Mouse (Mus musculus) T-helper 17 cell (primary cell): ENCODE measurements at regions not wholly inside any gene's neighbourhood (a gene's known extent, or its start where the extent isn't known, plus 50 kb on each side); places are given as distances from the start of the nearest gene placed in this dataset.
"Not testable (repeated sequence)": the region's sequence is repeated elsewhere in the genome, so short reads cannot be mapped to it uniquely, and the experiment has no call there.

Experiments used
- in situ Hi-C, 2 experiments: fragments of 300-600 bp; cut with MboI, MseI; formaldehyde crosslinking; loops; 1 replicate in 1 of 2; 2 replicates in 1 of 2; pipeline ENCODE4 v1.15.1; 2025; ENCODE audit warnings: high pct_unique_total_duplicates in 2 of 2

DNA sequence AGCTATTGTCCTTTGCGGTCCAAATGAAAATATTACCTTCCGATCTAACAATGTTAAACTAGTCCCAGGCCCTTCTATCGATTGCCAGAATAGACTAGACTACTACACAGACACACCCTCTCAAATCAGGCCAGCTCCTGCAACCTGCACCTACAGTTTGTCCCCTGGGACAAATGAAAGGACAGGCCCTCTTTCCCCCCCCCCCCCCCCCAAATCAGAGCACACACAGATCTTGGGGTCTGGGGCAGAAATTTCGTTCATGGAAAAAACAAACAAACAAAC lies 77.8 kb downstream of the BC107364 start:
- in situ Hi-C loops = not testable (repeated sequence)

DNA sequence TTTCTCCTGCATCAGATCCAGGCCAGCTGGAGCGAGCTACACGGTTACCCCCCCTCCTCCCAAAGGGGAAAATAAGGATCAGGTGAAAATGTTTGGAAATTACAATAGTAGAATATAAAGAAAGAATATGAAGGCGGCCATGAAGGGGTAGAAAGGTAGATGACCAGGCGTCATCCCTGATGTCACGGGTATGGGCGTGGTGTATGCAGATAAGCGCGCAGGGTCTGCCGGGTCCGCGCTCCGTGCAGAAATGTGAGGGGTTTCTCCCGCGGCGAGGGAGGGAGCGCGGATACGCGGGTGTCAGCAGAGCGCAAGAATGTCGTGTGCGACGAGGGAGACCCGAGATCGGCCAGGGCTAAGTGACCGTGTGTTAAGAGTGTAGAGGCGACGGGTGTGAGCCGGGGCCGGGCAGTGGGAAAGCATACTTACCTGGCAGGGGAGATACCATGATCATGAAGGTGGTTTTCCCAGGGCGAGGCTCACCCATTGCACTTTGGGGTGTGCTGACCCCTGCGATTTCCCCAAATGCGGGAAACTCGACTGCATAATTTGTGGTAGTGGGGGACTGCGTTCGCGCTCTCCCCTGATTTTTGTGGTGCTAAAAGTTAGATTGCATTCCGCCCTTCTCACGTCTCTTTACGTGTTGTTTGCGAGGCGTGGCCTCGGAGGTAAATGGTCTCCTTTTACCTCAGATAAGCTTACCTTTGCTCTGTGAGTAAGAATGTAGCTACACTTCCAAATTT lies 78.3 kb downstream of the BC107364 start:
- in situ Hi-C loops = not testable (repeated sequence)

DNA sequence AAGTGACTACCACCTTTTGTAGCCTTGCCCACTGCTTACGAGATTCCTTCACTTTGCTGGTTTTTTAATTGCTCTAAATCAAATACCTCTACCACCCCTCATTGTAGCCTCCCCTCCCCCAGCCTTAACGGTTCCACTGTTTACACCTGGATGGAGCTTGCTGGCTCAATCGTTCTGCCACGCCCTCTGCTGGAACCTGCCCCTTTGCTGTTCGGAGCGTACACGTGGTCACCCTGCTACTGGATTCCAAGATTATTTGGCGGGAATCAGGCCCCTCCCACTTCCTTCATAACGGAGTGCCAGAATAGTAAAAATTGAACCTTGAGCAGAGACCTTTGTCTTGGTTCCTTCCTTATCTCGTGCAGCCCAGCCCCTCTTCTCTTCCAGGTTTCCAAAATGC lies 68.8 kb upstream of the Fcgr1 start:
- in situ Hi-C loops = not testable (repeated sequence)

DNA sequence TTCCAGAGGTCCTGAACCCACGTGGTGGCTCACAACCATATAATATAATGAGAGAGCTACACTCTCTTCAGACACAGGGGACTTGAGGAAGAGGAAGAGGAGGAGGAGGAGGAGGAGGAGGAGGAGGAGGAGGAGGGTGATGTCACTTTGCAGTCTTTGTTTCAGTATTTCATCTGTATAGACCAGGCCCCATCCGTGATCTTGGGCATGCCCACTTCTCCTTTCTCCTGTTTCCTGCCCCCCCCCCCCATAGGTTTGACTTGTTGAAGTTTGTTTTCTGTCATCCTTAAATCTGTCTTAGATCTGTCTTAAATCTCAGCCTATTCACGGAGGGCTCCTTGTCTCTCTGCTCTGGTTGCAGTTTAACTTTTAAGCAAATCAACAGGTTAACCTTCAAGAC lies 67.0 kb upstream of the Fcgr1 start:
- in situ Hi-C loops = no loop called here

DNA sequence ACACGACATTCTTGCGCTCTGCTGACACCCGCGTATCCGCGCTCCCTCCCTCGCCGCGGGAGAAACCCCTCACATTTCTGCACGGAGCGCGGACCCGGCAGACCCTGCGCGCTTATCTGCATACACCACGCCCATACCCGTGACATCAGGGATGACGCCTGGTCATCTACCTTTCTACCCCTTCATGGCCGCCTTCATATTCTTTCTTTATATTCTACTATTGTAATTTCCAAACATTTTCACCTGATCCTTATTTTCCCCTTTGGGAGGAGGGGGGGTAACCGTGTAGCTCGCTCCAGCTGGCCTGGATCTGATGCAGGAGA lies 66.4 kb upstream of the Fcgr1 start:
- in situ Hi-C loops = not testable (repeated sequence)

DNA sequence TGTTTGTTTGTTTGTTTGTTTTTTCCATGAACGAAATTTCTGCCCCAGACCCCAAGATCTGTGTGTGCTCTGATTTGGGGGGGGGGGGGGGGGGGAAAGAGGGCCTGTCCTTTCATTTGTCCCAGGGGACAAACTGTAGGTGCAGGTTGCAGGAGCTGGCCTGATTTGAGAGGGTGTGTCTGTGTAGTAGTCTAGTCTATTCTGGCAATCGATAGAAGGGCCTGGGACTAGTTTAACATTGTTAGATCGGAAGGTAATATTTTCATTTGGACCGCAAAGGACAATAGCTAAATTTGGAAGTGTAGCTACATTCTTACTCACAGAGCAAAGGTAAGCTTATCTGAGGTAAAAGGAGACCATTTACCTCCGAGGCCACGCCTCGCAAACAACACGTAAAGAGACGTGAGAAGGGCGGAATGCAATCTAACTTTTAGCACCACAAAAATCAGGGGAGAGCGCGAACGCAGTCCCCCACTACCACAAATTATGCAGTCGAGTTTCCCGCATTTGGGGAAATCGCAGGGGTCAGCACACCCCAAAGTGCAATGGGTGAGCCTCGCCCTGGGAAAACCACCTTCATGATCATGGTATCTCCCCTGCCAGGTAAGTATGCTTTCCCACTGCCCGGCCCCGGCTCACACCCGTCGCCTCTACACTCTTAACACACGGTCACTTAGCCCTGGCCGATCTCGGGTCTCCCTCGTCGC lies 65.9 kb upstream of the Fcgr1 start:
- in situ Hi-C loops = not testable (repeated sequence)

DNA sequence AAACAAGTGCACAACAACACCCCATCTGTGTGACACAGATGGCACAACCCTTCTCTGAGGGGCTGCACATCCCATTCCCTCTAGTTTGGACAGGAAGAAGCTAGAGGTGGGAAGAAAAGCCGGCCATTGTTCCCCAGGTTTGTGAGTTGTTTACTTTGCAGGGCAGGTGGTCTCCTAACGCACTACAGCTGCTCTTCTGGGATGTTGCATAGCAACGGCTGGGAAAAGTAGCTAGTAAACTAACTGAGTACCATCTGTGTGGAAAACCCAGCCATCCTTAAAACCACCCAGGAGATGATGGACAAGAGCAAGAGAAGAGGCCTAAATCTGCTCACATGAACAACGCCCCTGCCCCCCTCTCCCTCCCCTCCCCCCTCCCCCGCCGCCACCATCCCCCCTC lies 57.9 kb upstream of the Fcgr1 start:
- in situ Hi-C loops = not testable (repeated sequence)

DNA sequence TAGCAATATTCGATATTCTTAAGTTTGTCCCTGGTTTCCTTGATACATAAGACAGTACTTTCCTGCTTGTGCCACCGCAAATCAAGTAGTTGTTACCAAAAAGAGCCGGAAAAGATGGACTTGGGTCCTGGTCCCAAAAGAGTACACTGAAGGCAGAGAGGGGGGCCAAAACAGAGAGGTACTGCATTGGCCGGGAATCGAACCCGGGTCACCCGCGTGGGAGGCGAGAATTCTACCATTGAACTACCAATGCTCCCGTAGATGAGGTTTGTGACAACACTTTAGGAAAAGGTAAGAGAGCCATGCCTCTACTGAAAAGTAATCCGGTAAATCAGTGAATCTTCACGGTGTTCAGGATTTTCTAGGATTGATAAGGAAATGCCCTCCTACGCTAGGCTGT lies 57.2 kb upstream of the Fcgr1 start:
- in situ Hi-C loops = not testable (repeated sequence)

DNA sequence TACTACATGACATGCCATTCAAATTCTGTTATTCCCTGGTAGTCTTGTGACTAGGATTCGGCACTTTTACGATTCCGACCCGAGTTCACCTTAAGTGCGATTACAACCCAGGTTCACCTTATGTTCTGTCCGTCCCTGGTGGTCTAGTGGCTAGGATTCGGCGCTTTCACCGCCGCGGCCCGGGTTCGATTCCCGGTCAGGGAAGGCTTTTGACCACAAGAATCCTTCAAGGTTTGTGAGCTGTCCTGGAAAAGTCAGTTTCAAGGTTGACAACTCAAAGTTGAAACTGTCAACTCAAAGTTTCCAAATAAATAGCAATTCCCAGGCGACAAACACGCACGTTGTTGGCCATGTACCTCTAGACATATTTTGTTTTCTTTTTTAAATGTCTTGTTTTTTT lies 52.8 kb upstream of the Fcgr1 start:
- in situ Hi-C loops = not testable (repeated sequence)

DNA sequence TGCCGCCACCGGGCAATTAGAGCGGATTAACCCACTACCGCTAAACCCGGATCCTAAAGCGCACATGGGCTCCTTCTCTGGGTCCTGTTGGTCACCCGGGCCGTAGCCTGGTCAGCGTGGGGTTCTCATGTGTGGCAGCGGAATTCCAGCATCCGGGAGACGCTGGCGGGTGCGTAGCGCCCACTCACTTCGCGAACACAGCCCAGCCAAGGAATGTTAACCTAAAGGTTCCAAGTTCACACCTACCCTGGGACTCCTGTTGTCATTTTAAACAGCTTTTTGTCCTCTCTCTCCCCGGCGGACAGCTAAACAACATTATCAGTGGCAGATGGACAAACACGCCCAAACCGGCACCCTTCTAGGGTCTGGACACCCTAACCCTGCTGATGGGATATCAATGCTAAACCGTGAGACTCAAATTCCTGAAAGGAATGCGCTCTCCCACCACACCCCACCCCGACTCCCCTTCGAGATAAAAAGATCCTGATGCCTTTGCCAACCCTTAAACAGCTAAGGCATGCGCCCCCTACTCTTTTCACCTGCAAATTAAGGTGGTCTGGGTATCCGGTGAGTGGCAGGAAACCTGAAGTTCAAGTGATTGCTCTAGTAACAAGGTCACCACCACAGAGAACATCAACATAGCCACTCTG lies 49.8 kb upstream of the Fcgr1 start:
- in situ Hi-C loops = loop anchor here (5.0 kb wide), 2 partner anchors 49 to 59 kb away; no protein-coding TSS in a partner anchor
